Mouse (Mus musculus) stomach, postnatal 0 days (tissue): ENCODE measurements around the gene 4930453N24Rik.

Experiments used
- CTCF ChIP-seq: IDR thresholded peaks from 2 replicates; pipeline ENCODE4 v1.5.1; 2016; ENCODE audit warnings: antibody characterized with exemption, low read depth, mild to moderate bottlenecking, moderate library complexity
- EP300 ChIP-seq: optimal IDR thresholded peaks from 2 replicates; pipeline ENCODE3; 2016; ENCODE audit warnings: antibody characterized with exemption

GRCm38 (mm10) chr16:64775516-64775915 lies 4.6 kb upstream of the 4930453N24Rik start:
- TF ChIP-seq CTCF, result no peak
- no peak for TF ChIP-seq EP300
